Mouse (Mus musculus): Measurements from ENCODE around the gene Gpr68.

DNA sequence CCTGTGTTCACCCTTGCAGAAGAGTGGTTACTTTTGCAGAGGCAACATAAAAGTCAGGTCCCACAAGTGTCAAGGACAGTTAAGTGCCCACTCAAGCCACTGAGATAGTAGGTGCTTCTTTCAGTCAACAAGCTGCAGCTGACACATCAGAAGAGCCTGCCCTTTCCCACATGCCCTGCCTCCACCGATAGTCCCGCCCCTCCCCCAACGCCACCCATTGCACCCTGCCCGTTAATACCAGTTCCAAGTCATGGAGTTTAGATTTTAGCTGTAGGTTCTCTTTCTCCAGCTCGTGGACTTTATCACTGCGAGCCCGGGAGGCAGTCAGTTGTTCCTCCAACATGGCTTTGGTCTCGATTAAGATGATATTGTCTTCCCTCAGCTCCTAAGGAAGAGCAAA is 45.9 kb upstream of the Gpr68 start:
- TF ChIP-seq CTCF (IDR thresholded peaks at IDR 0.05; ENCODE audit: control insufficient read depth, insufficient read depth, low read length) (no peak), POLR2A (IDR thresholded peaks at IDR 0.05; ENCODE audit: borderline replicate concordance, control insufficient read depth, low read depth, low read length) (no peak)

Data from bone marrow, adult 2 months (tissue).